Mouse (Mus musculus) myocyte (in vitro differentiated cells): Measurements from ENCODE around the gene Med21.

Experiments
- MYOG ChIP-seq, 3 experiments: IDR thresholded peaks; one replicate each; pipeline ENCODE4 v1.6.1; 2011; ENCODE audit warnings: control low read depth in 2 of 3, low read depth in 2 of 3, mild to moderate bottlenecking in 2 of 3; ENCODE audit not compliant: insufficient read length in 2 of 3, control insufficient read depth in 1 of 3, insufficient read depth in 1 of 3
- POLR2A ChIP-seq: IDR thresholded peaks from one replicate; pipeline ENCODE4 v1.6.1; 2011; ENCODE audit warnings: low read depth, mild to moderate bottlenecking, control low read depth, moderate library complexity; ENCODE audit not compliant: insufficient read length
- POLR2AphosphoS2 ChIP-seq: IDR thresholded peaks from one replicate; pipeline ENCODE4 v1.6.1; 2011; ENCODE audit warnings: low read depth, control low read depth; ENCODE audit not compliant: insufficient read length
- REST ChIP-seq: IDR thresholded peaks from one replicate; pipeline ENCODE4 v1.6.1; 2011; ENCODE audit warnings: mild to moderate bottlenecking, control low read depth, moderate library complexity; ENCODE audit not compliant: insufficient read depth, insufficient read length

- no peak for TF ChIP-seq POLR2A
- no peak for TF ChIP-seq REST
- TF ChIP-seq MYOG (IDR thresholded peaks at IDR 0.05; ENCODE audit: control insufficient read depth in 1 of 3, insufficient read depth in 1 of 3, insufficient read length in 2 of 3, low read depth in 2 of 3): no peak
- TF ChIP-seq POLR2AphosphoS2: no peak
Measured at GRCm38 (mm10) chr6:146686463-146687196, 44.3 kb downstream of the Med21 start.
